Mouse (Mus musculus) kidney, adult 18-20 months (tissue): ENCODE data around the gene Klk5.

Source experiments
- DNase-seq: peaks from one replicate; pipeline ENCODE4 v3.0.0; 2021

The Klk5 gene

DNA sequence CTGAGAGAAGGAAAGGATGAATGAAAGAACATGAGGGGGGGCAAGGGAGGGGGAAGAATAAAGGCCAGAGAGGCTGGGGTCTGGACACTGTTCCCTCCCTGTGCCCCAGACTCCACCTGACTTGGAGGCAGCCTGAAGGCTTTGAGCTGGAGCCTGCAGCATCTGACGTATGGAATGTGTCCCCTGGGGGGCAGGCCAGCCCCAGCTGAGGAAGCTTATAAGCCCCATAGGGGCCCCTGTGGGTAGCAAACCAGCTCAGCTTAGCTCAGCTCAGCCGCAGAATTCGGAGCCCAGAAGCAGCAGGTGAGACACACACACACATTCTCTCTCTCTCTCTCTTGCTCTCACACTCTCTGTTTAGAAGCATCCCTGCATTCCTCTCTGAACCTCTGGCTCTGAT, 39.1 kb downstream of the Klk5 start, which contains the start of gene Klk4:
TSS of gene Klk4 (plus strand) at position 249 of the 400 bp plus-strand sequence.
- no peak for DNase-seq

DNA sequence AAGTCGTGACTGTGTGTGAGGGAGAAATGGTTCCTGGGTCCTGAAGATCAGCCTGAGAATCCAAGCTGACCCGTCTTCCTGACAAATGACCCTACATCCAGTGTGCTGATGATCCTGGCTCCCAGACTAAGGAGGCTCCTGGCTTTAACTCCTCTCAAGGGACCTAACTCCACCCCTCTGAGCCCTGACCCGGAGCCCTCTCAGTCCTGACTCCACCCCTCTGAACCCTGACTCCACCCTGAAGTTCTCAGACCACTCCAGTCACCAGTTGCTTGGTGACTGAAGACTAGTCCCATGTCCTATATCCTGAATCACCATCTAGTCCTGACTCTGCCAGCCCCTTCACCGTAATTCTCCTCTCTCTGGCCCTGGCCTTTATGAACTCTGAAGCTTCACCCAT, 40.6 kb downstream of the Klk5 start:
- DNase-seq, result no peak

DNA sequence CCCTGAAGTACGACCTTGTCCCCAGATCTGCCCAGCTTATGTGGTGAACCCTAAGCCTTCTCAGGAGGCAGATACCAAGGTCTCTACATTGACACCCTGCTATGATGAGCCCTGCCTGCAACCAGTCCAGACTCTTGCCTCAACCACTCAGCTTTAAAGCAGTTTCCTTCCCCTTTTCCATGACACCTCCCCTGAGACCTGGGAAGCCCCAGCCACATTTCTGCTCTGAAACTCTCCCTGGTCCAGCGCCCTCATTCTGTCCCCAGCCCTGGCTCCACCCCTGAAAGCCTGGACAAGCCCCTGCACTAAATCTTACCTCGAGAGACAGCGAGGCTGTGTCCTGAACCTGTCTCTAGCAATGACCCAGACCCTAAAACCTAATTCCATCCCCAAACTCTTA, 41.0 kb downstream of the Klk5 start:
- DNase-seq, result no peak

DNA sequence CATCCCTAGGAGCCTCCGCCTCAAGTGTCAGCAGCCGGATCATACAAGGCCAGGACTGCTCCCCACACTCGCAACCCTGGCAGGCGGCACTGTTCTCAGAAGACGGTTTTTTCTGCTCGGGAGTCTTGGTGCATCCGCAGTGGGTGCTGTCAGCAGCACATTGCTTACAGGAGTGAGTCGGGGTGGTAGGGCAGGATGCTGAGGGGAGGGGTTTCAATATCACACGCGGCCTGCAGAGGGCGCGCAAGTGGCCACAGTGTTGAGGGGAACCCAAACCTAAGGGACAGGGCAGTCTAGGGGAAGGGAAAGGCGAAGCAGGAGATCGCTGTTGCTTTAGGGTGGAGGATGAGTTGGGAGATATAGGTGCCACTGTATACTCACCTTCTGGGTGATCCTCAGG, 41.8 kb downstream of the Klk5 start:
- peak; percentile 21 for DNase-seq

DNA sequence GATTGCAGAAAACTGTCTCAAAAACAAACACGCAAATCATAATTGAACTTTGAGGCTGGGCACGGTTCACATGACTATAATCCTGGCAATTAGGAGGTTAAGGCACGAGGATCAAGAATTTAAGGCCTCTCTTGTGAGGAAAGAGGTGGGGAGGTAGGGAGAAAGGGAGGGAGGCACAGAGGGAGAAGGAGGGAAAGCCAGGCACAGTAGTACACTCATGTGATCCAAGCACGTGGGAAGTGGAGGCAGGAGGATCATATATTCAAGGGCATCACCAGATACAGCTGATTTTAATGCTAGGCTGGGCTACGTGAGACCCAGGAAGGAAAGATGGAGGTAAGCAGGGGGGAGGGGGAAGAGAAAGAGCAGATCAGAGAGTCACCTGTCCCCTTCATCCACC, 49.6 kb downstream of the Klk5 start:
- DNase-seq, result no peak

DNA sequence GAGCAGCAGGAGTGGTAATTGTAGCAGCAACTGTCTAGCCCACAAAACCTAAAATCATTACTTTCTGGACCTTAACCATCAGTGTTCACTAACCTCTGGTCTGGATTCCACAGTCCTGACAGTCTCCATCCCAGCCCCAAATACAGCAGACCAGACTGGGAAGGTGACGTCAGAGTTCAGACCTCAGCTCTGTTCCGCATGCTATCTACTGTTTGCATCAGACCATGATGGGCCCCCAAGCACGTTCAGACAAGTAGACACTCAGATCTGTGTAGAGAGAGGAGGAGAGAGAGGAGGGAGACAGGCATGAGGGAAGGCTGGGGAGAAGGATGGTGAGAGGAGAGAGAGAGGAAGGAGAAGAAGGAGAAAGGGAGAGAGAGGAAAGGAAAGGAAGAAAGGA, 50.0 kb downstream of the Klk5 start:
- DNase-seq, result no peak

DNA sequence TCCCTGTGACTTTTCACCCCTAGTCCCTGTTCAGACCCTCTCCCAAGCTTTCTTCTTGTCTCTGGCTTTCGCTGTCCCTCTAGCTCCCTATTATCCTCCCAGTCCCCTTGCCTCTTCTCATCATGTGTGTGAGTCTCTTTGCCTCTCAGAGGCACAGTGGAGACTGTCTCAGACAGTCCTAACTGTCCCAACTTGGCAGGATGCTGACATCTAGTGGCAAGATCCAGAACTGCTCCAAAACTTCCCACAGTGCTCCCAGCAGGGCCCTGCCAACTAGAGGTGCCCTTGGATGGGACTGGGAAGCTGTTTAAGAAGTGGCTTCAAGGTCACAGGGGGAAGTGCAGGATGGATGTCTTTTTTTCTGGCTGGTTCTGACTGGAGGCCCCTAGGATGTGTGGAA, 53.1 kb downstream of the Klk5 start:
- DNase-seq, result peak; percentile 87
